Mouse (Mus musculus) lung, postnatal 25 days (tissue): ENCODE results near the gene Atf3.
A peak's percentile ranks its signal among the peaks of the same experiment; 100 is the strongest.
"Not testable (repeated sequence)": the region's sequence is repeated elsewhere in the genome, so short reads cannot be mapped to it uniquely, and the experiment has no call there.

Source experiments
- DNase-seq: peaks from one replicate; pipeline ENCODE4 v3.0.0; 2022; ENCODE audit warnings: low spot score

Gene Atf3

GRCm38 (mm10) chr1:191149489-191149888 is 68.3 kb downstream of the Atf3 start:
- DNase-seq: not testable (repeated sequence)

- DNase-seq: no peak
Measured at GRCm38 (mm10) chr1:191140983-191141382, 76.9 kb downstream of the Atf3 start.

DNA sequence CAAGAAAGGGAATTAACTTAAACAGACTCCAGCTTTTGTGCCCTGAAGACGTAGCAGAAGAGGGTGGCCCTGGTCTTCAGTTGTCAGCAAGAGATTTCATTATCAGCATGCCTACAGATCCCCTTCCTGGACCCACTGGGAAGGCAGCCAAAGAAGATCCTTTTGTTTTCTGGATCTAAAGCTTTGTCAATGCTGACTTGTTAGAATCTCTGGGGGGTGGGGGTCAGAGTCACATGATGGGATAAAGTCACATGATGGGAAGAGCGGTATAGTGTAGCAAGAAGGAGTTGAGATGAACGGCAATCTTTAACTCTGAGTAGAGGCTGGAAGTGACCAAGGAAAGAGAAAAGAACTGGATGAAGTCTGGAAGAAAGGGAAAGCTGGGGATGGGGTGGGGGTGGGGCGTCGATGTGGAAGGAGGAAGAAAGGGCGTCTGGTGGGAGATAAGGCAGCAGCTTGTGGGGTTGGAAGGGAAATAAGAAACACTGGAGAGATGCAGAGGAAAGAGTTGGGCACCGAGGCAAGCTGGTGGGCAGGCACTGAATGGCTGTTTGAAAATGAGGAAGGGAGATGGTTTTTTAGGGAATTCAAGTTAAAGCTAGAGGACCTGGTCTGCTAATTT is 78.9 kb downstream of the Atf3 start:
- DNase-seq: no peak

GRCm38 (mm10) chr1:191138436-191138835 is 79.4 kb downstream of the Atf3 start:
- DNase-seq: no peak

GRCm38 (mm10) chr1:191135406-191135805 is 82.4 kb downstream of the Atf3 start:
- no peak for DNase-seq

DNA sequence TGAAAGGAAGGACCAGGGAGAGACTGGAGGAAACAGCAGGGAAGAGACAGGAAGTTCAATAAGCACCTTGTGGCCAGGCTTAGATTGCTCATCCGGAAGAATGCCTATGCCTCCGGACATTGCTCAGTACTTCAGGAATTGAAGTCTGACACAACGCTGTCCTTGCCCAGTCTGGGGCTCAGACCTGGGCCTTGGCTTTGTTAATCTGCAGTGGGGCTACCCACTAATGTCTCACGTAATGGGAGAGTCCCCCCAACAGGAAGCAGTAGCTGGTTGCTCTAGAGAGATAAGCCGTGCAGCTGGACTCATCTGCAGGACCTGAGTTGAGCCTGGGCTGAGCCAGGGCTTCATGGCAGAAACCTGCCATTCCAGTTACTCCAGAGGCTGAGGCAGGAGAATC is 84.9 kb downstream of the Atf3 start:
- DNase-seq: no peak

GRCm38 (mm10) chr1:191132240-191132639 is 85.6 kb downstream of the Atf3 start:
- no peak for DNase-seq

DNA sequence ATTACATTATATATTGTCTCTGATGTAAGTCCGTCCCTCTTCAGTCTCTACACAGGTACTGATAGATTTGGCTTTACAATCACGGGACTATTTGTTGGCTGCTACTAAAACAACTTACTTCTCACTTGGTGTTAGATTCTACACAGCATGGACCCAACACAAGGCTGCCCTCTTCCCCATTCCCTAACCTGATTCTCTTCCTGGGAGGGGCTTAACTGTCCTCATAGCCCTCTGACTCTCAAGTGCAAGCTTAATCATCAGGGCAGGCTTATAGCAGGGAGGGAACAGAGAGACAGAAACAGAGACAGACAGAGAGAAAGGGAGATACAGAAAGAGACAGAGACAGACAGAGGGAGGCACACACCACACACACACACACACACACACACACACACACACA is 86.1 kb downstream of the Atf3 start:
- DNase-seq: no peak

- peak; percentile 57 for DNase-seq
Measured at GRCm38 (mm10) chr1:191125811-191126638, 91.8 kb downstream of the Atf3 start.

- DNase-seq: no peak
Measured at GRCm38 (mm10) chr1:191124288-191124687, 93.6 kb downstream of the Atf3 start.

DNA sequence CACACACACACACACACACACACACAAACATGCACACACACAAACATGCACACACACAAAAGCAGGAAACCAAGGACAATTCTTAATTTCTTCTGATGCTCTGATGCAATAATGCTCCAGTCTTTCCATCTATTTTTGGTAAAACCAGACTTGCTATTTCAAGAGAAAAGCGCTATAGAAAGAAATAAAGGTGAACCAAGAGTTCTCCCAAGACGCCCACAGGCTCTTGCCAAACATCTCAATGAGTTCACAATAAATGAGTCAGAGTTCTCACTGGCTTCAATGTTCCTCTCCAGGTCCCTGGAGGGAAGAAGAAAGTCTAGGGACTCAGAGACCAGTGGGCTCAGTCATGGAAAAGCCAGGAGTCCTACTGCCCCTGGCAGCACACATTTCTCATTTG is 94.1 kb downstream of the Atf3 start:
- peak; percentile 10 for DNase-seq

- peak; percentile 61 for DNase-seq
Measured at GRCm38 (mm10) chr1:191122744-191123143, 95.1 kb downstream of the Atf3 start.
